Mouse (Mus musculus) megakaryocyte, adult 5-6 weeks (primary cell): ENCODE results near the gene Trarg1. TPM values are rescaled to one million over a fixed set of nuclear protein-coding genes. Genes with fewer than 3 reads are reported as not detected.

Experiments
- total RNA-seq, 2 experiments: library from RNA; stranded (forward) in 1 of 2; stranded (reverse) in 1 of 2; fragments of 153-499, 151-499 nt in 1 of 2; fragments of 221-1000, 200-1000 nt in 1 of 2; gene quantifications; 2 replicates each; pipeline versions ENCODE4 v1.2.3 to v1.2.4; 2015 to 2017

Gene Trarg1
- total RNA-seq, 2 experiments from 2014 or later, result not detected

Other genes with a start within 250 kb of the Trarg1 start
- 45.8 and 47.9 TPM in 2 replicates for gene Abr, start 57.5 kb upstream of the Trarg1 start, total RNA-seq (2015)
- 78.4 and 84.4 TPM in 2 replicates for gene Abr, start 57.5 kb upstream of the Trarg1 start, total RNA-seq (2017)
- gene Bhlha9, start 7.3 kb upstream of the Trarg1 start, total RNA-seq (2015), result 0.18 TPM in 1 of 2 replicates, not detected in the other
- not detected in 2 replicates for gene Bhlha9, start 7.3 kb upstream of the Trarg1 start, total RNA-seq (2017)
- gene Gosr1, start 83.8 kb downstream of the Trarg1 start, total RNA-seq (2015), result 19.1 and 19.2 TPM in 2 replicates
- 78.0 and 81.5 TPM in 2 replicates for gene Gosr1, start 83.8 kb downstream of the Trarg1 start, total RNA-seq (2017)
- 28.0 and 28.3 TPM in 2 replicates for gene Cpd, start 167.2 kb downstream of the Trarg1 start, total RNA-seq (2015)
- 19.6 and 23.9 TPM in 2 replicates for gene Cpd, start 167.2 kb downstream of the Trarg1 start, total RNA-seq (2017)
- not detected in 2 replicates for gene Tmigd1, start 222.4 kb downstream of the Trarg1 start, total RNA-seq (2015)
- gene Tmigd1, start 222.4 kb downstream of the Trarg1 start, total RNA-seq (2017), result not detected in 2 replicates
- 48.4 and 55.6 TPM in 2 replicates for gene Blmh, start 245.0 kb downstream of the Trarg1 start, total RNA-seq (2015)
- 139 and 143 TPM in 2 replicates for gene Blmh, start 245.0 kb downstream of the Trarg1 start, total RNA-seq (2017)